Mouse (Mus musculus): ENCODE data around the gene Yaf2.
A peak's percentile ranks its signal among the peaks of the same experiment; 100 is the strongest.

Yaf2 gene

DNA sequence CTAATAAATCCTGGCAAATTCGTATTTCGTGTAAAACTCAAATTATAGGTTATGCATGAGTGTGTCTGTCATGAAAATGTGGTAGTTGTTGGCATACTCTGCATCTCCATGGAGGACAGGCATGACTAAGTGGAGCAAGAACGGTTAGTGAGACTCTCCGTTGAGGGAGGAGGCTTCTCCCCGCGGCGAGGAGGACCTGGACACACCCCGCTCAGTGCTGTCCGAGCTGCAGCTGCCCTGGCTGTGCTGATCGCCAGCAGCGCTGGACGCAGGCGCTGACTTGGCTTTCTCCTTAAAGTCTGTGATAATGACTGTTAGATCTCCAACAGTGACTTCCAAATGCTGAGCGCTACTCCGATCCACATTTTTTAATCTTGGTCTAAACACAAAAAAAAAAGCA, 51.5 kb downstream of the Yaf2 start:
- DNase-seq: no peak

DNA sequence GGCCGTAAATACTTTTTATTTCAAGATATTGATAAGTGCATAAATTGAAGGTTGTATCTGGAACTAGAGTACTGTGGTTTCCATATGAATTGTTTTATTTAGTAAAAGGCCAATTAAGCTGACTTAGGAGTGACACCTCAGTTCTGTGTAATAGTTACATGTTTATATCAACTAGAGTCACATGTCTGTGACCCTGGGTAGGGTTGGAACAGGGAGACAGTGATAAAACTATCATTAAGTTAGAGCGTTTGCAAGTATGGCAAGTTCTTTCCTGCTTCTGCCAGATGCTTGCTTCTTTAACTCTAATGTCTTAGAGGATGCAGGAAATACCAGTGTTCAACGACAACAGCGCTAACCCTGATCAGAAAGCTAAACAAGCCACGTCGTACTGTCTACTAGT, 52.4 kb downstream of the Yaf2 start:
- DNase-seq: no peak

DNA sequence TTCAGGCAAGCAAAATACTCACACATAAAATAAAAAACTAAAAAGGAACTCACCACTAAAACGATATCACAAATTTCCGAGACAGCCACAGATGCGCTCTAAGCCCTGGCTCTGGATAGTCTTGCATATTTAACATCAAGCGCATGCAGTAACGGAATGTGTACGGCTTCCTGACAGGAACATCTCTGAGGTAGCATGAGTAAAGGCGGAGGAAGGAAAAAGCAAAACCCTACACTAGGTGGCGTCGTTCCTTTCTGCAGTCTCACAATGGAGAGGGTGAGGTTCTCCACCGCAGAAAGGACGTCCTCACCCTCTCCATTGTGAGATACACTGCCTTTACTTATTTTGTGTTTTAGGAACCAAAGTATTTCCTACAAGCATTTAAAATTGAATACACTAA, 53.4 kb downstream of the Yaf2 start:
- DNase-seq: peak; percentile 44

DNA sequence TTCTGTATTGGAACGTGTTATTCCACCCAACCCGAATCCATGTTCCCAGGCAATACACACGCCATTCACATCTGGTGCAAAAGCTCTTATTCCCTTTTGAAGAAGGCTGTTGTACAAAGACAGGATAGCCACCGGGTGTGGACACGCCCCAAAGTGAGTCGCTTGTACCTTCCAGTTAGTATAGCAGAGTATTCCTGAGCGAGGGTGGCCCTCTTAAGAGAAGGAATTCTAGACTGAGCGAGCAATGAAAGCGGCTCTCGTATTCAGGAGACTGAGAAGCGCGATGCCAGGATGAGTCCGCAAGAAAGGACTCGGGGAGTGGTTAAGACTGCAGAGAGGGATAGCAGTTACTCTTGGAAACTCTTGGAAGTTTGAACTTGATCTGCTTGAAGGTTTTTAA, 60.5 kb downstream of the Yaf2 start:
- DNase-seq: peak; percentile 19

DNA sequence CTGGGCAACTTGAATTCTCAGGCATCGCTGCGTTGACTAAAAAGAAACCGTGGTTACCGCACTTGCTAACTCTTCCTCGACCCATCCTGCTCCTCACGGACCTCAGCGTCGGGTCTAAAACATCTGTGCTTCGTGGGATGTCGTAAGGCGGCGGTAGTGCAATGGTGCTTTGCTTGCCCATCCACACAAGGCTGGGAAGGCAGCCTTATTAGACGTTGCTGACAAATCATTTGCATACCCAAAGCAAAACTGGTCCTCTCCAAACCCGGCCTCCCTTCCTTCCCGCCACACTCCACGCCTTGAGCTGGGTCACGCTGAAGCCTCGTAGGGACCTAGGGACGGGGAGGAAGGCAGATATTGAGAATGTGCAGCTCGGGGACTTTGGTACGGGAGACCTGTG, 61.1 kb downstream of the Yaf2 start:
- peak; percentile 56 for DNase-seq

DNA sequence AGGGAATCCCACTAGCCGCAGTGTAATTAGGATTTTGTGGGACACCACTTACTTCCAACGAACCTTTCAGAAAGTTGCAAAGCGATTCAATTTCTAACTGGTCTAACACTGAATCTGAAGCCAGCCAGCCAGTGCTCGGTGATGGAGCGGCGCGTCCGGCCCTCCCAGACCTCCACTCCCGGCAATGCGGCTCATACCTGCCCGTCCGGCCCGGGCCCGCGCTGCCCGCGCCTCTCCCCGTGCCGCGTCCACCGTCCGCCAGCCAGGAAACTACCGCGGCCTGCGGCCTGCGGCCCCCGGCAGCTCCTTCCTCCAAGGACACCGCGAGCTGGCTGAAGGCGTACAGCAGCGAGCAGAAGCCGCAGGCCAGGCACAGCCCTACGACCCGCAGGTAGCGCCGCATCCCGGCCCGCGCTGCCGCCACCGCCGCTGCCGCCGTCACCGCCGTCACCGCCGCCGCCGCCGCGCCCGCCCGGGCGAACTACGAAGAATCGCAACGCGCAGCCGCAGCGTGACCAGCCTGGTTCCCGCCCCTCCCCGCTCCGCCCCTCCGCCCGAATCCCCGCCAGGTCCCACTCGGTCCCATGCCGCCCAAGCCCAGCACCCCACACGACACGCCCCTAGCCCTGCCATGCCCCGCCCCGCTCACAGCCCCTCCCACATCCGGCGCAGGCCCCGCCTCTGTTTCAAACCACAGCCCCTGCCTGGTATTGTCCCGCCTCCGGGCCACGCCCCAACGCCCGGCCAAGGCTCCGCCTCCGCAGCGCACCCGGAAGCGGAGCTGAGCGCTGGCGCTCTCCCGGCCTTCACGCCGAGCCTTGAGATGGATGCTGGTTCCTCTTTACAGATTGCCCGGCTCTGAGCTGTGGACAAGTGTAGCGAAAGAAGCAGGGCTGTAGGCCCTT, 61.8 kb downstream of the Yaf2 start, which contains the start of gene Gxylt1:
Gene Gxylt1, minus strand, starts transcription at position 501 of the 905 bp plus-strand sequence.
- peak; percentile 100 for DNase-seq

DNA sequence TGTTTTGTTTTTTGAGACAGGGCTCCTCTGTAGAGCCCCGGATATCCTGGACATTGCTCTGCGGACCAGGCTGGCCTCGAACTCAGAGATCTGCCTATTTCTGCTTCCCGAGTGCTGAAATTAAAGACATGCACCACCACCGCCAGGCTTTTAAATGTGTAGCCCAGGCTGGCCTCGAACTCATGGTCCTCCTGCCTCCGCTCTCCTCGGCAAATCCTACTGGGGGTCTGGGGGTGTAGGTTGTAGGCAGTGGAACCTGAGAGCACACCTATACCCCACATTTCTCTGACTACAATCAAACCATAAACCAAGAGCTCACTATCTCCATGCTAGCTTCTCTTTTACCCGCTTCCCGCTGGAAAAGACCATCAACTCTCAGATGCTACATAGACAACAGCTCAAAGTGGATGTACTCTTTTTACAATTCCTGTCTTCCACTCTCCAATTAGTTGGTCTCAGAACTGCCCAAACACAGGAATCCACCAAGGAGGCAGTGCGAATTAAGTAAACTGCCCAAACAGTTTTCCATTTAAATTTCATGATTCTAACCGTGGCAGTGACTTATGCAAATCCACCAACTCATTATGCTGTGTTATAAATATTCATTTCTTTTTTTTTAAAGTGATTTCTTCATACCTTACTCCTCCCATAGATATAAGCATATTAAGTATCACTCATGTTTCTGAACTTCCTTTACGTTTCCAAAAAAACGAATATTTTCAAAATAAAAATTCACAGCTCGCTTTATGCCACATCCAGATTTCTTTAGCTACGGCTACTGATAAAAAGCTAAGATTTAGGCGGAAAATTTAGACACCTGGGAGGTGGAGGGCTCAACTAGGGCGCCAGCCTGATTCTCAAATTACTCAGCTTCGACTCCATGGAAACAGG, 62.7 kb downstream of the Yaf2 start:
- no peak for DNase-seq

DNA sequence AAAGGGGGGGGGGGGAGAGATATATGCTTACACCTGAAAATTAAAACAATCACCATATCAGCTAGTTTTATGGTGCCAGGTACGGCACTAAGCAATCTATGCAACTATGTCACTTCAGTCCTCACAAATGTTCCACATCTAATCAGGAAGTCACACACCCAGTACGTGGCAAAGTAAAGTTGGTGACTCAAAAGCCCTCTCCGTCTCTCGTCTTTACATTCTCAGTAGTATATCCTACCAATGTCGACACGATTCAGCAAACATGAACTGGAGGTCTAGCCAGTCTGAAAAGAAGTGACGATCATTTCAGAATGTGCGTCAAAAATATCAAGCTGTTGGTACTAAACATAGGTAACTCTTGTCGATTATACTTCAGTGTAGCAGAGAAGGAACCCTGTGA, 63.8 kb downstream of the Yaf2 start:
- no peak for DNase-seq

DNA sequence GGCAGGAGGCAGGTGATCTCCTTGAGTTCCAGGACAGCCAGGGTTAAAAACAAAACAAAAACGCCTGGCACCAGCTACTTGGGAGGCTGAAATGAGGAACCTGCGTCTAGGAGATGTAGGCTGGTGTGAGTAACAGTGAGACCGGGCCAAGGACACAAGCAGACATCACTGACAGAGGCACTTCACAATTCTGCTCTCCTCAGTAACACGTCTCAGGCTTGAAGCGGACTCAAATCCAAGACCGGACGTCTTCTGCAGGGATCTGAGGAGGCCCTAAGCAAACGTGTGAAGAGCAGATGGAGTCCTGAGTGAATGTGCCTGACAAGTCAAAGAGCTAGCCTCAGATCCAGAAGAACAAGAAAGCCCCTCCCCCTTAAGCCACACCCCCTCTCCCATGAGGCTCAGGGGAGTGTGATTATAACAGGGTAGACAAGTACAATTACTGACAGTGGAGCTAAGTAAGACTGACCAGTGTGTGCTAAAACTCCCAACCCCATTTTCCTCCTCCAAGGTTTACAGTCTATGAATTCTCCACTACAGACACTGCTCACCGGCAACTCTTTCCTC, 66.4 kb downstream of the Yaf2 start:
- peak; percentile 28 for DNase-seq

DNA sequence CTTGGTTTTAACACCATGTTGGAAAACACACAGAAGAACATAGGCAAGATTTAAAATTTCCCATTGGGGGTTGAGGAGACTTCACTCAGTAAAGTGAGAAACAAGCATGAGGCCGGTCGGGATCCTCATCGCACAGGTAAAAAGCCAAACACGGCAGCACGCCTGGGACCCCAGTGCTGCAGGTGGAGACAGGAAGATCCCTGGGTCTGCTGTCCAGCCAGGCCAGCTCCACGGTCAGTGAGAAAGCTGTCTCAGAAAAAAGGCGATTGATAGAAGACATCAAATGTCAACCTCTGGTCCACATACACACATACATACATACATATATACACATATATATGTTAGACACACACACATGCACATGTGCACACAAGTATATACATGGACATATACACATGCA, 67.2 kb downstream of the Yaf2 start:
- no peak for DNase-seq

DNA sequence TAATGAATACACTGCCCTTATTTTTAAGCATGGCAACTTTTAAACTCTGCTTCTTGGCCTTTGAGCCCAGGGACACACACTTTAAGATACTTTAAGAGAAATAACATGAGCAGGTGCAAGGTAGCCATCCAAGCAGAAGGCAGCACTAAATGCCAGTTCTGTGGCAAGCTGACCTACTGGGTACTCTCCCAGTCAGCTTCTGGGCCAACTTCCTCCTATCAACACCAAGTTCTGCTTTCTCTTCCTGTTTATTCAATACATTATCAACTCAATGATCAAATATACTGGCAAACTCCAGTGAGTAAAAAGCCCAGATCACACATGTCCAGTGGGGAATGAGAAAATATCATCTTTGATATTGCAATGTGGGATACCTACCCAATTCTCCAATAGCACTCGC, 68.7 kb downstream of the Yaf2 start:
- no peak for DNase-seq

DNA sequence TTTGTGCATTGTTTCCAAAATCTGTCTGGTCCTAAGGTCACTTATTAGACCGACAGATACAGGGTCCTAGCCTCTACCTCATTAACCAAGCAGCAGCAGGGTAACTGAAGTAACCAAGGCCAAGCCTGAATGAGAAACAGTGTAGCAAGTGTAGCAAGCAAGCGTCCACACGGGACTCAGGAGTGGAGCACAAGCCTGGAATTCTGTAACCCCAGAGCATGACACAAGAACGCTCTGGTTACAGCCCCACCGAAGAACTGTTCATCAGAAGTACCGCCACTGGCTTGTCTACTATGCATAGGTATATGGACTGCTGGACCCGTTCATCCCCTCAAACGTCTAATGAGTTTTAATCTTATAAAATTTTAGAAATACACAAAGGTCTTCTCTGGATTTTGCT, 69.3 kb downstream of the Yaf2 start:
- DNase-seq: no peak

DNA sequence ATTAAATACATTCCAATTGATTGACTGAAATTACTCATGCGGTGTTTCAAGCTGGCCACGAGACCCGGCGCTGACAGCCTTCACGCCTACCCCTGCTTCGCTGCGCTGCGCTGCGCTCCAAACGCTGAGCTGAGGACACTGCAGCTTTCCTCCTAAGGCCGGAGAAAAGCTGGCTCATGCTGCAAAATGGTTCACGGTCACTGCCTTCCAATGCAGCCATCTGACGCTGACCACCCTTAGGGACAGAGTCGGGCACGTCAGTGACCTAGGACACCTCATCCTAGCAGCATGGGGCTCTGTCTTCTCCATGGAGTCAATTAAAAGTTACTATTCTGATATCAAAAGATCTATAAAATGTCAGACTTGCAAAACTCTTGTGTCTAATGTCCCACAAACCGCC, 70.4 kb downstream of the Yaf2 start:
- DNase-seq: no peak

DNA sequence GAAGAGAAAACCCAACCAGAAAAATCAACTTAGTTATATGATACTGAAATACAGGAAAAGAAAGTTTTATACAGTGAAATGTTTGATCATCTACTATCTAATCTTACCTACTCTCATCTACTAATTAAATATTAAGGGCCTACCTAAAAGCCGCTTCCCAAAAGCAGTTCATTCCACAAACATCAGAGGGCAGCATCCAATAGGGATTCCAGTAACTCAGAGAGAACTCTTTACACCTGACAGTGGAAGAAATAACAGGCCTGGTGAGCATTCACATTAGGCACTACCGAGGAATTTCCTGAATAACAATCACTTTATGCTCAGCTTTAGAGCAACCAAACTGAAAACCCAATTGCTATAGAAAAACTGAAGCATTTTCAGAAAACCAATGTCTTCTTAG, 71.0 kb downstream of the Yaf2 start:
- peak; percentile 77 for DNase-seq

DNA sequence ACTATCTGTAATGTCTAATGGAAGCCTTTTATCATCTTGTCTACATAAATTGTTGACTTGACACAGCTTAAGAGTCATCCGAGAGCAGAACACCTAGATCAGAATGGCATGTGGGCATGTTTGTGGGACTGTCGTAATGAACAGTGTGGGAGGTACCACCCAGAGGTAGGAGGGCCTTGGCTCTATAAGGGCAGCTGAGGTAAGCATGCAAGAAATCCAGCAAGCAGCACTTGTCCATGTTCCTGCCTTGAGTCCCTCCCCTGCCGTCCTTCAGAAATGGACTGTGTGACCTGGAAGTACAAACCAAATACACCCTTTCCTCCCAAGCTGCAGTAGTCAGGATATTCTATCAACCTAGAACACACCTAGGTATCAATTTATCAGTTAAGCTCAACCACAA, 71.5 kb downstream of the Yaf2 start:
- no peak for DNase-seq

DNA sequence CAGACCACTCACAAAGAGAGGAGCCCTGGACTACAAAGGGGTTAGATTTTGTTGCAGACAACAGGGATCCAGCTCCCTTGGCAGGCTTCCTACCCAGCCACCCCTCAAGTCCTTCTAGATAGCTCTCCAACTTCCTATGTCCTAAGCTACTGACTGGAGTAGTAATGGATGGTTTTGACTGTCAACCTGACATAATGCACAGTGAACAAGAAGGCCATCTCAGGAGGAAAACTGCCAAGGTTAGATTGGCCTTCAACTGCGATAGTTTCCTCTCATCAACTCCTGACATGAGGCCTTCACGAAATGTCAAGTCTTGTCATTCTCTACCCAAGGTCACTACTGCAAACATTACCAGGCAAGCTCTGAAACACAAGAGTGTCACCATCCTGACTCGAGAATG, 72.5 kb downstream of the Yaf2 start:
- DNase-seq: no peak

DNA sequence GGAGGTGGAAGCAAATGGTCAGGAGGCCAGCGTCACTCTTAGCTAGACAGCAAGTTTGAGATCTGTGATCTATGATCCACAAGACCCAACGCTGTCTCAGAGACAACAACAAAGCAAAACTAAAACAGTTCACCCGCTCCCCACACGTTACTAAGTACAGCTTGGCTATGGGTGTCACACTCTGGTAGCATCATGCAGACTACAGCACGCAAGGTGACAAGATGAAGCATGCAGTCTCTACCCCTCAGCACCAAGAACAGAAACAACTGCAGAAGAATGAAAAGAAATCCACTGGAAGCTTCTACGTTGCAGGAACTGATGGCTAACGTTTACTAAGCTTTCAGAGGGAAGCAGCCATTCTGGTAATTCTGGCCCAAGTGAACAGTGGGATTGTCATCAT, 73.2 kb downstream of the Yaf2 start:
- DNase-seq: no peak

DNA sequence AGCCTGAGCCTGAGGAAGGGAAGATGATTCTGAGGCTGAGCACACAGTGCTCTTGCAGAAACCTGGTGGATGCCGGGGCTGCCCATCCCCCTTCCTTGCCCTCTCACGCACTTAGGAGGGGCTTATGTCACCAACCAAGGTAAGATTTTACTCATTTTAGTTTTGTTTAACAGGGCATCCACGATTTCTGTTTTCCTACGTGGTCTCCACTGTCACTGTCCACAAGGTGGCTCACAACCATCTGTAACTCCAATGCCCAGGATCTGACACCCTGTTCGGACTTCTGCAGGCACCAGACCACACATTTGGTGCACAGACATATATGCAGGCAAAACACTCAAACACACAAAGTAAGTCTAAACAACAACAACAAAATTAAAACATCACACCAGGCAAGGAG, 73.9 kb downstream of the Yaf2 start:
- no peak for DNase-seq

DNA sequence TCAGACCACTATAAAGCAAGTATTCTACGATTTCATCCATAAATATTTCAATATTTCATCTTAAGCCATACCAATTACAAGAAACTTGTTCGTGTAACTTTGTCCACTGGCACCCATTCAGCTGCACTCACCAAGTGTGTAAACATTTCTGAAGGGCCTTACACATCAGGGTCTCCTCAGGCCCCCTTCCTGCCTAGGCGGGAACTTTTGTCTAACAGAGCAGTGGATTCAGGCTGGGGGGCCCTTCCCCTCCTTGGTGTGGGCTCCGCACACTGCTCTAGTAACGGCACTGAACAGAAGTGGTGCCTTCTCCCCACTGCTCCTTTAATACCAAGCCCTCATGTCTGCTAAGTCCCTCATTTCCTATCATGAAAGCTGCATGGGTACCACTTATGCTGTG, 74.5 kb downstream of the Yaf2 start:
- no peak for DNase-seq

DNA sequence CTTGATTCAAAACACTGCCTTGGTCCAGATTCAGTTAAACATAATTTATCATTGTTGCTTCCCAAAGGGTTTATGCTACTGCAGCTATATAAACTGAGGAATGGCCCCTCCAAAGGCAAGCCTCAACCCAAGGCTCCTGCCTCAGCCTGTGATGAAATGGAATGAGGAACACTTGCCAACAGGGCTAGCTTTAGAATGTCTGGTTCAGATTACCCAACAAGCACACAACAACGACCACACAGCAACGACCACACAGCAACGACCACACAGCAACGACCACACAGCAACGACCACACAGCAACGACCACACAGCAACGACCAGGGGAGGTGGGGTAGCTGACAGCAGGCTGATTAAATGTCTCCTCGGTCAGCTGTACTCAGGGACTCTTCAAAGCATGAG, 76.8 kb downstream of the Yaf2 start:
- DNase-seq: no peak

DNA sequence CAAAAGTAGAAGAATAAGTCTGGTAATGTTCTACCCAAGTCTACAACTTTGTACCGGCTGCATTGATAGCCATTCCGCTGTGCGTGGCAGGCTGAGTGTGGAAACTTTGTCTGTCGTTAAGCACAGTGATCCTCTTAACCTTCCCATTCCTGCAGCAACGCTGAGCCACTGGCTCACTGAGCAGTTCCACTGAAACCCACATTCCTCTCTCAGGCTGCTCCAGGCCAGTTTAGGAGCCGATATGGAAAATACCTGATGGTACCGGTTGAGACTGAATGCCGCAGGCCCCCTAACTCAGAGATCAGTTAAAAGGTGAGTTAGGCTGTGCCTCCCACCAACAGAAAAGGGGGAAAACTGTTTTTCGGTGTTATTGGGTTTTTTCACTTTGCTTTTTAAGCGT, 81.4 kb downstream of the Yaf2 start:
- no peak for DNase-seq

DNA sequence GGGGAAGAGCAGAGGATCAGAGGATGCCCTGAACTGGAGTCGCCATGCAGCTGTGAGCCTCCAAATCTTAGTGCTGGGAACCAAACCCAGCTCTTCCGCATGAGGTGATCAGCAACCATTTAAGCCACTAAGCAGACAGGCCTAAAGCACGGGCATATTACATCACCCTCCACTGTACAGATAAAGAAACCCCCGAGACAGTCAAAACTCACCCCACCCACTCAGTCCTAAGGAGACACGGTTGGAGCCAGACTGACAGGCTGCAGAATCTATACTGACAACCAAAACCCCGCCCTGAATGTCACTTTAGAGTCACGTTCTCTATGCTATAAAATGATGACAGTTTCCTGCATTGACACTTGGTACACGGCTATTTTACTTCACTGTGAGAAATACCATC, 83.6 kb downstream of the Yaf2 start:
- DNase-seq: no peak

DNA sequence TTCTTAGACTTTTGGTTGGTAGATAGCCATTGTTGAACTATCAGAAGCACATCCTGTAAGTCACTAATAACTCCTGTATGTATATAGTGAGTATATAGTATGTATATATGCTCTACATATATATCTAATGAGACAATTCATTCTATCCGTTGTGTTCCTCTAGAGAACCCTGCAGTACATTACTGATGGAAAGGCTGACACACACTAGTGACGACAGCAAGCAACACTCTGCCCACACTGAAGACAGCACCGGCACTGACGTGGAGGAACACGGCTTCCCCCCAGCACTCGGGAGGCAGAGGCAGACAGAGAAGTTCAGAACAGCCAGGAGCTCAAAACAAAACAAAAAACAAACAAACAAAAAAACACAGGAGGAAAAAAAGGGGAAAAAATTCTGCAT, 84.3 kb downstream of the Yaf2 start:
- DNase-seq: no peak
